Mouse (Mus musculus): Measurements from ENCODE around the gene Acsl1. TPM values are rescaled to one million over a fixed set of nuclear protein-coding genes. Genes with fewer than 3 reads are reported as not detected.
A peak's percentile ranks its signal among the peaks of the same experiment; 100 is the strongest.

The Acsl1 gene
- 41.6 and 52.0 TPM in 2 replicates for polyA plus RNA-seq (2015; fragmentation: Nextera tagmentation; extraction: Ambion mirVana)

- ATAC-seq (ENCODE audit: low read depth), result peak; percentile 90
- peak within 1 kb of the TSS; percentile 97 for H3K4me3 ChIP-seq (replicated peaks)
Measured at GRCm38 (mm10) chr8:46470792-46471781, at the start of gene Acsl1. Gene Acsl1, plus strand, starts transcription at chr8:46471037.

GRCm38 (mm10) chr8:46421515-46421914 lies 49.3 kb upstream of the Acsl1 start:
- 45% methylated on average over 6 of the region's 6 CpGs for WGBS (ENCODE audit: insufficient replicate concordance)
- Histone ChIP-seq H3K27me3 (no peaks in the 10 kb centered on the region), H3K4me1 (replicated peaks) (no peaks in the 10 kb centered on the region), H3K9me3 (replicated peaks) (no peaks in the 10 kb centered on the region), H3K4me3 (replicated peaks) (no peak overlapping the region), H3K36me3 (no peaks in the 10 kb centered on the region), H3K9ac (no peak overlapping the region), H3K4me2 (no peak overlapping the region), H3K27ac (no peak overlapping the region)
- DNase-seq (no peak), ATAC-seq (ENCODE audit: low read depth) (no peak)

More at GRCm38 (mm10) chr8:46470792-46471781, at the start of gene Acsl1:
- H3K27me3 ChIP-seq, result no peaks in the 10 kb centered on the region
- H3K4me2 ChIP-seq, result peak within 1 kb of the TSS; percentile 96
- WGBS (ENCODE audit: insufficient replicate concordance), result under 1% methylated on average over 91 of the region's 106 CpGs
- peak; percentile 100 for DNase-seq
- peak within 1 kb of the TSS; percentile 97 for H3K9ac ChIP-seq
- H3K27ac ChIP-seq, result peak within 1 kb of the TSS; percentile 89
- no peaks in the 10 kb centered on the region for H3K9me3 ChIP-seq (replicated peaks)
- H3K36me3 ChIP-seq, result peaks cover 7% of the 10 kb centered on the region; the same call in 1 of the 2 replicates
- H3K4me1 ChIP-seq (replicated peaks), result peaks cover 50% of the 10 kb centered on the region

- Histone ChIP-seq H3K4me1 (replicated peaks) (no peaks in the 10 kb centered on the region), H3K9ac (no peak overlapping the region), H3K36me3 (no peaks in the 10 kb centered on the region), H3K4me2 (no peak overlapping the region), H3K27ac (no peak overlapping the region), H3K27me3 (no peaks in the 10 kb centered on the region), H3K9me3 (replicated peaks) (no peaks in the 10 kb centered on the region), H3K4me3 (replicated peaks) (no peak overlapping the region)
- ATAC-seq (ENCODE audit: low read depth) (no peak), DNase-seq (no peak)
Measured at GRCm38 (mm10) chr8:46427940-46428339, 42.9 kb upstream of the Acsl1 start.

GRCm38 (mm10) chr8:46429871-46430270 lies 41.0 kb upstream of the Acsl1 start:
- H3K36me3 ChIP-seq, result no peaks in the 10 kb centered on the region
- H3K4me3 ChIP-seq (replicated peaks), result no peak overlapping the region
- H3K27ac ChIP-seq, result no peak overlapping the region
- H3K4me1 ChIP-seq (replicated peaks), result no peaks in the 10 kb centered on the region
- DNase-seq, result no peak
- H3K4me2 ChIP-seq, result no peak overlapping the region
- no peak for ATAC-seq (ENCODE audit: low read depth)
- H3K9ac ChIP-seq, result no peak overlapping the region
- no peaks in the 10 kb centered on the region for H3K9me3 ChIP-seq (replicated peaks)
- no peaks in the 10 kb centered on the region for H3K27me3 ChIP-seq
- 64% methylated on average over 7 of the region's 7 CpGs for whole genome bisulfite sequencing (ENCODE audit: insufficient replicate concordance)

GRCm38 (mm10) chr8:46431921-46432320 lies 38.9 kb upstream of the Acsl1 start:
- Histone ChIP-seq H3K27ac (no peak overlapping the region), H3K4me3 (replicated peaks) (no peak overlapping the region), H3K9me3 (replicated peaks) (no peaks in the 10 kb centered on the region), H3K4me1 (replicated peaks) (no peaks in the 10 kb centered on the region), H3K4me2 (no peak overlapping the region), H3K36me3 (no peaks in the 10 kb centered on the region), H3K9ac (no peak overlapping the region), H3K27me3 (no peaks in the 10 kb centered on the region)
- DNase-seq, result no peak
- 67% methylated on average over 4 of the region's 4 CpGs for WGBS (ENCODE audit: insufficient replicate concordance)
- ATAC-seq (ENCODE audit: low read depth), result no peak

GRCm38 (mm10) chr8:46432581-46432980 lies 38.3 kb upstream of the Acsl1 start:
- ATAC-seq (ENCODE audit: low read depth), result no peak
- Histone ChIP-seq H3K27ac (no peak overlapping the region), H3K9ac (no peak overlapping the region), H3K4me1 (replicated peaks) (no peaks in the 10 kb centered on the region), H3K4me2 (no peak overlapping the region), H3K36me3 (no peaks in the 10 kb centered on the region), H3K9me3 (replicated peaks) (no peaks in the 10 kb centered on the region), H3K27me3 (no peaks in the 10 kb centered on the region), H3K4me3 (replicated peaks) (no peak overlapping the region)
- WGBS (ENCODE audit: insufficient replicate concordance), result 57% methylated on average over 3 of the region's 3 CpGs
- DNase-seq, result no peak

GRCm38 (mm10) chr8:46433656-46434055 lies 37.2 kb upstream of the Acsl1 start:
- Histone ChIP-seq H3K27me3 (no peaks in the 10 kb centered on the region), H3K36me3 (no peaks in the 10 kb centered on the region), H3K9me3 (replicated peaks) (no peaks in the 10 kb centered on the region), H3K4me1 (replicated peaks) (no peaks in the 10 kb centered on the region), H3K9ac (no peak overlapping the region), H3K4me2 (no peak overlapping the region), H3K4me3 (replicated peaks) (no peak overlapping the region), H3K27ac (no peak overlapping the region)
- ATAC-seq (ENCODE audit: low read depth), result no peak
- 31% methylated on average over 1 of the region's 1 CpGs for WGBS (ENCODE audit: insufficient replicate concordance)
- no peak for DNase-seq

GRCm38 (mm10) chr8:46438491-46438890 lies 32.3 kb upstream of the Acsl1 start:
- WGBS (ENCODE audit: insufficient replicate concordance), result 66% methylated on average over 10 of the region's 10 CpGs
- no peak for DNase-seq
- H3K9me3 ChIP-seq (replicated peaks), result no peaks in the 10 kb centered on the region

GRCm38 (mm10) chr8:46445964-46446915 lies 24.6 kb upstream of the Acsl1 start:
- peaks cover 17% of the 10 kb centered on the region for H3K4me1 ChIP-seq (replicated peaks)
- no peak overlapping the region for H3K9ac ChIP-seq
- peak overlapping the region; percentile 71 for H3K27ac ChIP-seq
- H3K36me3 ChIP-seq, result no peaks in the 10 kb centered on the region
- no peak overlapping the region for H3K4me3 ChIP-seq (replicated peaks)
- DNase-seq, result no peak
- H3K27me3 ChIP-seq, result no peaks in the 10 kb centered on the region
- 28% methylated on average over 12 of the region's 12 CpGs for whole genome bisulfite sequencing (ENCODE audit: insufficient replicate concordance)
- ATAC-seq (ENCODE audit: low read depth), result peak; percentile 70
- no peaks in the 10 kb centered on the region for H3K9me3 ChIP-seq (replicated peaks)
- peak overlapping the region; percentile 9 for H3K4me2 ChIP-seq

More at GRCm38 (mm10) chr8:46438491-46438890, 32.3 kb upstream of the Acsl1 start:
- Histone ChIP-seq H3K27ac (no peak overlapping the region), H3K4me2 (no peak overlapping the region), H3K4me3 (replicated peaks) (no peak overlapping the region), H3K27me3 (no peaks in the 10 kb centered on the region), H3K9ac (no peak overlapping the region), H3K36me3 (no peaks in the 10 kb centered on the region), H3K4me1 (replicated peaks) (no peaks in the 10 kb centered on the region)
- ATAC-seq (ENCODE audit: low read depth), result no peak

GRCm38 (mm10) chr8:46447334-46447733 lies 23.5 kb upstream of the Acsl1 start:
- WGBS (ENCODE audit: insufficient replicate concordance), result 60% methylated on average over 6 of the region's 6 CpGs
- Histone ChIP-seq H3K9me3 (replicated peaks) (no peaks in the 10 kb centered on the region), H3K27me3 (no peaks in the 10 kb centered on the region), H3K9ac (no peak overlapping the region), H3K4me1 (replicated peaks) (peaks cover 17% of the 10 kb centered on the region), H3K36me3 (no peaks in the 10 kb centered on the region), H3K4me2 (no peak overlapping the region), H3K4me3 (replicated peaks) (no peak overlapping the region), H3K27ac (peak overlapping the region; percentile 71; the same call in 1 of the 2 replicates)
- DNase-seq (no peak), ATAC-seq (ENCODE audit: low read depth) (peak; percentile 49)

GRCm38 (mm10) chr8:46448606-46449005 lies 22.2 kb upstream of the Acsl1 start:
- Histone ChIP-seq H3K4me2 (no peak overlapping the region), H3K9me3 (replicated peaks) (no peaks in the 10 kb centered on the region), H3K9ac (no peak overlapping the region), H3K4me1 (replicated peaks) (peaks cover 17% of the 10 kb centered on the region), H3K4me3 (replicated peaks) (no peak overlapping the region), H3K27ac (no peak overlapping the region), H3K36me3 (no peaks in the 10 kb centered on the region), H3K27me3 (no peaks in the 10 kb centered on the region)
- DNase-seq (no peak), ATAC-seq (ENCODE audit: low read depth) (no peak)
- 64% methylated on average over 5 of the region's 5 CpGs for WGBS (ENCODE audit: insufficient replicate concordance)
